Mouse (Mus musculus) MEL (cell line): ENCODE results near the gene Ssb.

Source experiments
- CHD2 ChIP-seq: IDR thresholded peaks from 2 replicates; pipeline ENCODE4 v1.6.1; 2011; ENCODE audit warnings: low read length, improper control_type of control experiment
- CTCF ChIP-seq, 3 experiments: IDR thresholded peaks in 2 of 3; conservative IDR thresholded peaks in 1 of 3; 2 replicates each; pipeline ENCODE4 v1.5.1; 2011 to 2012; ENCODE audit warnings: low read length in 3 of 3, low read depth in 2 of 3, mild to moderate bottlenecking in 2 of 3, improper control_type of control experiment in 1 of 3, inconsistent platforms in 1 of 3, mixed read lengths in 1 of 3, moderate library complexity in 1 of 3; ENCODE audit not compliant: control insufficient read depth in 1 of 3, insufficient read depth in 1 of 3, poor library complexity in 1 of 3, severe bottlenecking in 1 of 3
- GATA1 ChIP-seq: IDR thresholded peaks from 2 replicates; pipeline ENCODE4 v1.6.1; 2011; ENCODE audit warnings: low read depth, low read length, improper control_type of control experiment

DNA sequence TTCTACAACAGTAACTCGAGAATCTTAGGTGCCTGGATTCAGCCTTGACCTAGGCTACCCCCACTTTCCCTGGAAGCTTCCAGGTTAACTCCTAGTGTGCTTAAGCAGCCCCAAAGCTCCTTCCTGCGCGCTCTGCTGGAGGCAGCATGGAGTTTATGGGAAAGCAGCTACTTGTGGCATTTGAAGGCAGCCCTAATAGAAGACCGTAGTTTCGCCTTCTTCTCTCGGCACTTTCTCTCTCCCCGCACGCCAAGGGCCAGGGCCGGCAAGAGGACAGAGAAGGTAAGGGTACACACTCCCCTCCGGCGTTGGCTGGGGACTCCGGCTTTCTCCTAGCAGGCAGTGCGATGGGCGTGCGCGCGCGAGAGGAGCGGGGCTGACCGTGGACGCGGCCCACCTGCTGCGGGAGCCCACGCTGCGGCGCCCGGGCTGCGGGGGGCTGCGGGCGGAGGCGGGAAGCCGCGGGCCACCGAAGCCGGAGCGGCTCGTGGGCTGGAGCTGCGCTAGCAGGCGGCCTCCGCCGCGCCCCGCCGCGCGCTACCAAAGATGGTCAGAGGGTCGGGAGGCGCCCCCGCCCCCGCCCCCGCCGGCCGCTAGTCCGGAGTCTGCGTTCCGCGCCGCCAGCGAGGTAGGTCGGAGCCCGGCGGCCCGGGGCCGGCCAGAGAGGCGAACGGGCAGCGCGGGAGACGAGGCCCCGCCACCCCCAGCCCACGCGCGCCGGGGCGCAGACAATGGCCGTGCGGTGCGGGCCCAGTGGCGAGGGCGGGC, 38.8 kb upstream of the Ssb start:
- TF ChIP-seq CTCF (IDR thresholded peaks at IDR 0.05 in 2 of 3, conservative IDR thresholded peaks at IDR 0.05 in 1 of 3; ENCODE audit: control insufficient read depth in 1 of 3, insufficient read depth in 1 of 3, low read depth in 2 of 3, low read length in 3 of 3, poor library complexity in 1 of 3, severe bottlenecking in 1 of 3) (no peak), CHD2 (no peak), GATA1 (no peak)
